Mouse (Mus musculus) erythroblast, embryonic 14.5 days (primary cell): Measurements from ENCODE around the gene Sh2d4b.

Experiments used
- GATA1 ChIP-seq: IDR thresholded peaks from 2 replicates; pipeline ENCODE4 v1.6.1; 2012; ENCODE audit warnings: low read length, inconsistent platforms, mixed read lengths
- TAL1 ChIP-seq: IDR thresholded peaks from 3 replicates; pipeline ENCODE4 v1.6.1; 2012; ENCODE audit warnings: low read length, inconsistent platforms, mixed read lengths

DNA sequence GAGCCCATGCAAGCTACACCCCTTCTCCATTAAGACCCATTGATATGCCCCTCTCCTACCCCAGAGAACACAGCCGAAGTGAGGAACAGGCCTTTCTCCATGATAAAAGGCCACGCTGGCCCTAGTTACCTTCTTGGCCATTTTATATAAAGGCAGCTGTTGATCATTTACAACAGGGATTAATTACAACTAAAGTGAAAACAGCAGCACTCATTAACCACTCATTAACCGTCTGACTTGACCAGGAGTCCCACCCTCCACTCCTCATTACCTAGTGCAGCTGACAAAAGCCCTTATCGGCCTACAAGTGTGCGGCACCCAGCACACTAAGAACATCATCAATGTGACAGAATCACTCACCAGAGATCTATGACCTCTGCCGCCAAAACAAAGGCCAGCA lies 20.6 kb upstream of the Sh2d4b start:
- TF ChIP-seq GATA1, result no peak
- TF ChIP-seq TAL1, result no peak
